Mouse (Mus musculus) frontal cortex, postnatal 10 days (tissue): ENCODE measurements around the gene Afap1l2.

Source experiments
- DNase-seq, 2 experiments: peaks; one replicate each; pipeline ENCODE4 v3.0.0; 2022; ENCODE audit warnings: low spot score in 2 of 2, mixed read lengths in 1 of 2

Afap1l2 gene

GRCm38 (mm10) chr19:57007291-57007690, 737 bp downstream of the Afap1l2 start:
- peak; percentile 45 to 46 for DNase-seq

DNA sequence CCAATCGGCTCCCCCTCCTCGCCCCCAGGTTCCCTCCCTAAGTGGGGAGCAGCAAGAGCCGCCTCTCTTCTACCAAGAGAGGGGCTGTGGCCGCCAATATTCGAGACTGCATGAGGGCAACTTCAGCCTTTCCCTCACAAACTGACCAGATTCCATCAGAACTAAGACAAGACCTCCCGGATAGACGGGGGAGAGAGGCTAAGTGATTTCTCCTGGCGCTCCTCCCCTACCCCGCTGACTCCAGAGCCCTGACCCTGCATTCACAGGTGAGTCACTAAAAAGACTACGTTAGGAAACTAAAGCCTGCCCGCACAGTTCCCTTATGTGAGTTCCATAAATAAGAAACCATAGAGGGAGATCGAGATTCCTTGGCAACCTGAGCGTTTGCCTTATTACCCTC, 1.2 kb downstream of the Afap1l2 start:
- DNase-seq = no peak

DNA sequence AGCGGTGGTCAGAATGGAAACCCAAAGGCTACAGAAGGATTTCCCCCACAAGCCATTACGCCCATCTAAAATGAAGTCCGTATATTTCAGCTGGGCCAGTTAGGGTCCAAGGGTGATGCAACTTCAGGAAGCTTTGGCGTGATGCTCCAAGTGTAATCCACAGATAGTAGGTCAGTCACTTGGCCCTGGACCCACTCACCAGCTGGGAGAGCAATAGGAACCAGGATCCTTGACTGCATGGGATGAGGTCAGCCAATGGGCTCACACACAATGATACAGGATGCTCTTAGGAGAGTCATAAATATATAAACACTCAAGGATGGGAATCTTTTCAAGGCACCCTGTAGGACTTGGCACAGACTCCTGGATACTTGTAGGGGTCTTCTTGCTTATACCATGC, 3.0 kb downstream of the Afap1l2 start:
- no peak for DNase-seq

DNA sequence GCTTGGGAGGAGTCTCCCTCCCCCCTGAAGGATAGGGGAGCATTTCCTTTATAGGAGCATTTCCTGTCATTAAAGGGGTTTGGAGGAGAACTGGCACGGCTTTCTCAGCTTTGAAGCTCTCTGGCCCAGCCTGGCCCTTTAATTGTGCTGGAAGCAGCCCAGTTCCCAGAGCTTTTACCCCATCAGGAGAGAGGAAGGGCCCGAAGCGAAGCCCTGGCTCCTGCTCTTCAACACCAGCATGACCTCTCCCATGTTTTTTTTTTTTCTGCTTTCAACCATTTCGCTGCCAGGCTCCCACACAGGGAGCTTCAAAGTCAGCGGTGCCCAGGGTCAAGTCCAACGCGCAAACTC, 4.6 kb downstream of the Afap1l2 start:
- peak in 1 of 2 experiments; percentile 28 for DNase-seq

DNA sequence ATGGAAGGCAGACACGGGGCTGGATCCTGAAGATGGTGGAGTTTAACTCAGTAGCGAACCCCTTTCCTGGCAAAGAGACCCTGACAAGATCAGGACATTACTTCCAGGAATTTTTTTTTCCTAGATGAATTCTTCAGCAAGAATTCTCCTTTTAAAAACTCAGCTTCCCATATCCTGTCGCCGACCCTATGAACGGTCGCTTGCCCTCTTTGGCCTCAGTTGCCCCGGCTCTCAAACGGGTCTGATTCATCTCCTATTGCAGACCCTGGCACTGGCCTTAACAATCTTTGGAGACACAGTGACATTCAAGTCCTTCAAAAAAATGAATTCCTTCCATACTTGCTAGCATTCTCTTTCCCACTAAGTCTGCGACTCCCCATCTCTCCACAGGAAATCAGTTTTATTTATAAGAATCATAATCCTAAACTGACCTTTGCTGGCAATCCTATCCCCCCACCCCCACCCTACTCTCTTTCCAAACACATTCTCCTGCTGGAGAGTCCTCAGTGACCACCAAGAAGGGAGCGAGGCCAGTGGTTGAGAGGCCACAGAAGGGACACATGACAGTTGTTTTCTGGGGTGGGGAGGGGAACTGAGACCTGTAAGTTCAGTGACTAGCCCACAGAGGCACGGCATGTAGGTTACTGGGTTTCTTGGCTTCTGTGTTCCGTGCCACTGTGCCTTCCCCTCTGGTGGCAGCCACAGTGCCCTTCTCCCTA, 5.1 kb downstream of the Afap1l2 start:
- no peak for DNase-seq

- DNase-seq = no peak
Observed at GRCm38 (mm10) chr19:57001926-57002325, 6.1 kb downstream of the Afap1l2 start.

DNA sequence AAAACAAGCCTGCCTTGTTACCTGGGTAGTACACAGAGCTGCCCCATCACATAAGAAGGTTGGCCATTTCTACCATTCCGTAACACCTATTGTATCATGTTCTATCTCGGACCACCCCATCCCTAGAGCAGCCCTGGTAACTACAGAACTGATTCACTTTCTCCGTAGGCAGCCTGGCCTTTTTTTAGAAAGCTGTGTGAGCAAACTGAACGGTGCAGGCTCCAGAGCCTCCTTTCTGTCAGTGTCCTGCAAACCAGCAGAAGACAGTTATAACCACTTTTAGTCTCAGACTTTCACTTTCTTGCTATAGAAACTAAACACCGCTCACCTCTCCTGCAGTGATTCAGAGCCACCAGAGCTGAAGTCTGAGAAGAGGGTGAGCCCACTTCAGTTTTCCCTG, 7.4 kb downstream of the Afap1l2 start:
- DNase-seq = no peak

DNA sequence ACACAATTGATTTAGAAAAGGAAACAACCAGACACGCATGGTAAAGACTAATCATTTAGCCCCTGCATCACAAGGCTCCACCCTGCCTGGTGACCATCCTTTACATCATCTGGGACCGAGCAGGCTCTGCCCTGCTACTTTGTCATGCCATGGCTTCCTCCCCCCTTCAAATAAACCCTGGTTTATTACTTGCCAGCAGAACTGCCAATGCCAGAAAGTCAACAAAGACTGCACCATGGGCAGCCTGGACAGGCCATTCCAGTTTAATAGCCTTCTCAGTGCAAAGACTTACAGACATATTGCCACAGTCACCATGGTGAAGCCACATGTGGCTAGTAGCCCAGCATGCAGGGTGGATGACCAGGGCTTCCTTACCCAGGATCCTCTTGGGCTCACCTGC, 8.2 kb downstream of the Afap1l2 start:
- no peak for DNase-seq

DNA sequence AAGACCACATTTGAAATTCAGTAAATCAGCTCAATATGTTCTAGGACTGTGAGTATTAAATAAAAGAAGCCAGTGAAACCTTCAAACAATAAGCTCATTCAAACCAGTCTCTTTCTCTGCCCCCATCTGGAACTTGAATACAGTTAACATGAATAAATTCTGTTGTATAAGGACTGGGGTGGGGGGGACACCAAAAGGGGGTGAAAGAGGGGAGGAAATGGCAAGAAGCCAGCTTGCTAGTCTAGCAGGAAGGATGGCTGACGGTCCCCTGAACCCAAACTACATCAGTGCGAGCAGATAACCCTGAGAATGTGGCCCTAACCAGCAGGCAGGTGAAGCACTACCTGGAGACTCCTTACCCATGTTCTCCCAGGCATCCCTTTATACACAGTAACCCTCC, 9.1 kb downstream of the Afap1l2 start:
- DNase-seq = no peak

- DNase-seq = no peak
Observed at GRCm38 (mm10) chr19:56998331-56998730, 9.7 kb downstream of the Afap1l2 start.

GRCm38 (mm10) chr19:56997164-56997599, 10.8 kb downstream of the Afap1l2 start:
- no peak for DNase-seq

DNA sequence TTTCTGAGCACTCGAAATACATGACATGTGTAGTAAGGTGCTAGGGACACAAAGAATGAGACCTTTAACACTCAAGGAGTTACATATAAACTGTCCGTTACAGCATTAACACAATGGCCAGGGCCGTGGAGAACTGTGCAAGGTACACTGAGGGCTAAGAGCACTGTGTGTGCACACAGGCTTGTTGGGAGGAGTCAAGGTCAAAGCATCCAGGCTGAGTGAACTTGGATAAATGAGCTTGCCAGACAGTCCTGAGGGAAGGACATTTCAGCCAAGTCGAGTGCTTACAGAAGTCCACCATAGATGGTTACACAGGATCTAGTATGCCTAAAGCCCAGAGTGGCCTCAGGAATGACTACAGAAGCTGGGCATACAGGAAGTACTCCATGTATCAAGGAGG, 12.6 kb downstream of the Afap1l2 start:
- no peak for DNase-seq

- no peak for DNase-seq
Observed at GRCm38 (mm10) chr19:56994653-56995052, 13.4 kb downstream of the Afap1l2 start.

DNA sequence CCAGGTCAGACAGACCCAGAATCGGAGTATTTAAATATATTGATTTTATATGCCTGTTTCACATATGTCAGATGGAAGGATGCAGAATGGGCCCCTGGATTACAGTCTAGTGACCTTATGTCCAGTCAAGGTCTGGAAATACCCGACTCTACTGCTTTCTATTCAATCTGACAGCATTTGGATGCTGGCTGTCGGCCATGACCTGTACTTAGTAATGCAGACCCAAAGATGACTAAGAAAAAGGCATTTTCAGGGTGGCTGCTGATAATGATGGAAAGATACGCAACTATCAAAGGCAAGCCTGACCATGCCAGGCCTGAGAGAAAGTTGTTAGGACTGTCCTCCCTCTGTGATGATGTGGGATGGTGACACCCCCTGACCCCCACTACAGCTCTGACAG, 14.3 kb downstream of the Afap1l2 start:
- no peak for DNase-seq

GRCm38 (mm10) chr19:56992978-56993545, 15.0 kb downstream of the Afap1l2 start:
- no peak for DNase-seq

DNA sequence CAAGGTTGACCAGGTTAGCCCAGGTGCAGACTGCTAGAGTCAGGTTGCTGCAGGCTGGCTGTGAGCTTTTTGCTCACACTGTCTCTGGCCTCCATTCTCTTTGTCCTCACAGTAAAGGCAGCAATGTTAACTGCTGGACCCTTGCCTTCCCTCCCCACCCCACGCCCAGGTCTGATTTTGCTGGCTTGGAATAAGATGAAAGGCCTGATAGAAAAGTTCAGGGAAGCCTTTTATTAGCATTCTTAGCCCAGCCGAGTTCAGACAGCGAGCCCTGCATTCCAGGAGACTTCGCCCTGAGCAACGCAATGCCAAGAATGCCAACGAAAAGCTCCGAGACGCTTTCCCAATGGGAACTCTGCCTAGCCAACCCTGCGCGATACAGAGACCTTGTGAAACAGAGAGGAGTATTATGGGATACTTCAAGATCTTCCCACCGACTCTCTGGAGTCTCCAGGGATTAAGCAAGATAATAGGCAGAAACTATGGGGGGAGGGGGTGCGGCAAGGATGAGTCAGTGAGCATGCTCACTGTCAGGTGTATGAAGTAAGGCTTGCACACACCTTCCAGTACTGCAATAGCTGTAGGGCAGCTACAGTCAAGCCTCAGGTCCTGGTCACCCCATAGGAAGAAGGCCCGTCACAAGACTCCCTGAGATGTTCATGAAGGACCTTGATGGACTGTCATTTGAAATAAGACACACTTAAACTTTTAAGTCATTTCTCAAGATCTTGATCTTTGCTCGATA, 17.5 kb downstream of the Afap1l2 start:
- no peak for DNase-seq

DNA sequence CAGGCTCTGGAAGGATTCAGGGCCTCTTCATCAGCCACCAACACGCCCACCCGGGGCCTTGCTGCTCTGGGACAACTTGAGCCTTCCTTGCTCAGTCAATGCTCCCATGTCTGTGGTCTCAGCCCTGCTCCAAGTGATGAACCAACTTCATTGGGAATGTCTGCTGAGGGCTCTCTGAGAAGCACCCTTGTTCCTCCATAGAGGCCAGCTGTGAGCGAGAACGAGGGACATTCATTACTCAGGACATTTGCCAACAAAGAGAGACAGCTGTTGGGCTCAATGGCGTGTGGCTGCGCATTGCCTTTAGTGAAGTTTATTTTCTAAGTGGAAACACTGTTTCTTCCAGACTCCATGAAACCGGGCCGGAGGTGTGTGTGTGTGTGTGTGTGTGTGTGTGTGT, 18.9 kb downstream of the Afap1l2 start:
- peak in 1 of 2 experiments; percentile 25 for DNase-seq

GRCm38 (mm10) chr19:56984229-56984628, 23.8 kb downstream of the Afap1l2 start:
- DNase-seq = peak in 1 of 2 experiments; percentile 27

GRCm38 (mm10) chr19:56983757-56984156, 24.3 kb downstream of the Afap1l2 start:
- no peak for DNase-seq

DNA sequence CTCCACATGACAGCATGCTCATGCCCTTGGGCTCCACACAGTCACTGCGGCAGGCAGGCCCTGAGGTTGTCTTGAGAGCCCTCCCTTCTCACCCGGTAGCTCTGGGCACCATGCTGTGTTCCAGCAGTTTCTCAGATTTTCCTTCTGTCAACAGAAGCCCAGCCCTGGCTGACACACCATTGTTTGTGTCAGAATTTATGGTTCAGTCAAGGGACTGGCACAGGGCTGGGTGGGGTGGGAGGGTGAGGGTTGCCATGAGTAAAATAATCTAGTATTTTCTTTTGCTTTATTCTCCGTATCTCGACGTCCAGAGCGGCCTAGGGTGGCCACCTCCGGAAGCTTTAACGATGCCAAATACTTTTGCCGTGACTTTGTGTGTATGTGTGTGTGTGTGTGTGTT, 26.3 kb downstream of the Afap1l2 start:
- no peak for DNase-seq

DNA sequence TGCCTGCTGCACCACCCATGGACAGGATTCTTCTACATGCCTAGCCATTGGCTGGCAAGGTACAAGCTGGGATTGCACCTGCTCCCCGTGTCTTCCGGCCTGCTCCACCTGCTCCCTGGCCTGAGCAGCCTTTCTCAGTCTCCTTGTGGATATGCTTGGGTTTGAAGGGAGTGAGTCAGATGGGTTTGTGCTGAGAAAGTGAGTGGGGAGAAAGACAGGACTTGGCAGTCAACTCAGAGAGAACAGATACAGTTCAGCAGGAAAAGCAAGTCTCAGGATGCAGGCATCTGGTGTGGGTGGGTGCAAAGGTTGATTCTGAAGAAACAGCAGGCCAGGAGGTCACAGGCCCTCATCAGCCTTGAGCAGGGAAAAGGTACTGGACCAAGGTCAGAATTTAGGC, 27.2 kb downstream of the Afap1l2 start:
- no peak for DNase-seq

GRCm38 (mm10) chr19:56976962-56977948, 30.8 kb downstream of the Afap1l2 start:
- peak; percentile 36 to 48 for DNase-seq
